Mouse (Mus musculus) small intestine, adult 2 months (tissue): ENCODE measurements at regions not wholly inside any gene's neighbourhood (a gene's known extent, or its start where the extent isn't known, plus 50 kb on each side); places are given as distances from the start of the nearest gene placed in this dataset.

Experiments used
- CTCF ChIP-seq: fragments of 200-500 bp; IDR thresholded peaks from 2 replicates; pipeline ENCODE4 v1.5.1; 2012; ENCODE audit warnings: low read depth, mild to moderate bottlenecking, control low read depth, inconsistent platforms, low read length, moderate library complexity, mixed read lengths; ENCODE audit not compliant: insufficient replicate concordance, insufficient read length; ENCODE audit errors: extremely low read depth
- POLR2A ChIP-seq: fragments of 200-500 bp; IDR thresholded peaks from 2 replicates; pipeline ENCODE4 v1.6.1; 2012; ENCODE audit warnings: low read depth, mild to moderate bottlenecking, control low read depth, inconsistent platforms, low read length, moderate library complexity

GRCm38 (mm10) chr2:45454811-45455210, 337.6 kb upstream of the Zeb2 start:
- TF ChIP-seq CTCF (no peak), POLR2A (no peak)
